Mouse (Mus musculus): Measurements from ENCODE around the gene Dhrs3.

DNA sequence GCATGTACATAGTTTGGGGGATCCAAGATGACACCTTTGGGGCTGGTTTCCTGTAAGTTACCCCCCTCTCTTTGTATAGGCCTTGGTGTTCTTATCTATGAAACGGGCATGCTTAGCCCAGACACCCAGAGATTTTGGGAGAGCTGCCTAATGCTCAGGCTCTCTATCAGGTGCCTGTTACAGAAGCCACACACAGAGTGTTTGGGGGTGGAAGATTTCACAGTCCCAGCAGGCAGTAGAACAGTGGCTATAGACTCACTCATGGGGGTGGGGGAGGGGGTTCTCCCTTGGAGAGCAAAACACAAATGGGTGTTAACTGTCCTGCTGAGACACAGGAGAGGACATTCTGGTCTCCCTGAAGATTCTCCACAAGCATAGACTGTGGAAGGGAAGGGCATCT is 10.5 kb downstream of the Dhrs3 start:
- TF ChIP-seq EP300 (IDR thresholded peaks at IDR 0.05; ENCODE audit: low read depth) (no peak), CTCF (IDR thresholded peaks at IDR 0.05; ENCODE audit: low read depth) (no peak)
